Mouse (Mus musculus) limb, embryonic 13.5 days (tissue): ENCODE results near the gene Ppib. TPM values are rescaled to one million over a fixed set of nuclear protein-coding genes. Genes with fewer than 3 reads are reported as not detected.

Source experiments
- ATAC-seq: fragments of 200-750 bp; cut with Nextera tagmentation; 2 replicates; pipeline ENCODE4 v1.8.0; 2017; ENCODE audit warnings: low read depth, moderate number of reproducible peaks, moderate TSS enrichment; ENCODE audit not compliant: low FRiP score
- H3K27ac ChIP-seq: fragments of 300-500 bp; sonication (generic); 2 replicates; pipeline ENCODE4 v1.5.1; 2015; ENCODE audit warnings: inconsistent platforms, mild to moderate bottlenecking, moderate library complexity
- H3K27me3 ChIP-seq: fragments of 300-500 bp; sonication (generic); 2 replicates; pipeline ENCODE4 v1.6.1; 2015; ENCODE audit warnings: mild to moderate bottlenecking, inconsistent platforms
- H3K36me3 ChIP-seq: fragments of 300-500 bp; sonication (generic); 2 replicates; pipeline ENCODE4 v1.6.1; 2015; ENCODE audit warnings: inconsistent platforms, mild to moderate bottlenecking, moderate library complexity
- H3K4me1 ChIP-seq: fragments of 300-500 bp; sonication (generic); 2 replicates; pipeline ENCODE4 v1.6.1; 2015; ENCODE audit warnings: inconsistent platforms
- H3K4me2 ChIP-seq: fragments of 300-500 bp; sonication (generic); replicated peaks from 2 replicates; pipeline ENCODE4 v1.6.1; 2015; ENCODE audit warnings: inconsistent platforms, mild to moderate bottlenecking, moderate library complexity
- H3K4me3 ChIP-seq: fragments of 300-500 bp; sonication (generic); 2 replicates; pipeline ENCODE4 v1.5.1; 2015; ENCODE audit warnings: moderate library complexity, mild to moderate bottlenecking, inconsistent platforms
- H3K9ac ChIP-seq: fragments of 300-500 bp; sonication (generic); 2 replicates; pipeline ENCODE4 v1.6.1; 2015; ENCODE audit warnings: mild to moderate bottlenecking, inconsistent platforms
- H3K9me3 ChIP-seq: fragments of 300-500 bp; sonication (generic); 2 replicates; pipeline ENCODE4 v1.6.1; 2016; ENCODE audit warnings: inconsistent platforms
- WGBS: fragments of 180-500 bp; shearing (Covaris S2); methylation state at CpG from one replicate; pipeline ENCODE4 v1.1.7; 2015; 5-methylcytosine and 5-hydroxymethylcytosine counted together
- polyA plus RNA-seq: library from polyadenylated mRNA; unstranded; fragments of >200 nt; fragmentation: Nextera tagmentation; extraction: Ambion mirVana; gene quantifications from 2 replicates; pipeline ENCODE4 v1.2.1, GENCODE M21; 2015

The Ppib gene
- polyA plus RNA-seq, 1 experiment from 2014 or later, result 680 TPM

DNA sequence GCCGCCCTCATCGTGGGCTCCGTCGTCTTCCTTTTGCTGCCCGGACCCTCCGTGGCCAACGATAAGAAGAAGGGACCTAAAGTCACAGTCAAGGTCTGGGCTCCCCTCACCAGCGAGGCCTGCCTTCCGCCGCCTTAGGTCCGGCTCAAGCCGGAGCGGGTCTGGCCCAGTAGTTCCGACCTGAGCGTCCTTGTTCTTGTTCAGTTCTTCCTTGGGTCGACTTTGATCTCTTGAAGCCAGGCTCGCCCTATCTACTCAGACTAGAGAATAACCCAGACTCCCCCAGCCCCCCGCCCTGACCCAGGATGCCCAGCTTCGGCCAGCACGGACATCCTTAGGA is 256 bp downstream of the Ppib start:
- under 1% methylated on average over 20 of the region's 20 CpGs for WGBS
- H3K9me3 ChIP-seq, result no peaks in the 10 kb centered on the region
- H3K27me3 ChIP-seq, result no peaks in the 10 kb centered on the region
- peaks cover 21% of the 10 kb centered on the region for H3K4me1 ChIP-seq
- peak overlapping the region; percentile 85 for H3K4me3 ChIP-seq
- peak overlapping the region; percentile 91 for H3K9ac ChIP-seq
- peaks cover 28% of the 10 kb centered on the region for H3K36me3 ChIP-seq
- ATAC-seq, result peak; percentile 60
- peak overlapping the region; percentile 88 for H3K4me2 ChIP-seq
- H3K27ac ChIP-seq, result peak overlapping the region; percentile 78

DNA sequence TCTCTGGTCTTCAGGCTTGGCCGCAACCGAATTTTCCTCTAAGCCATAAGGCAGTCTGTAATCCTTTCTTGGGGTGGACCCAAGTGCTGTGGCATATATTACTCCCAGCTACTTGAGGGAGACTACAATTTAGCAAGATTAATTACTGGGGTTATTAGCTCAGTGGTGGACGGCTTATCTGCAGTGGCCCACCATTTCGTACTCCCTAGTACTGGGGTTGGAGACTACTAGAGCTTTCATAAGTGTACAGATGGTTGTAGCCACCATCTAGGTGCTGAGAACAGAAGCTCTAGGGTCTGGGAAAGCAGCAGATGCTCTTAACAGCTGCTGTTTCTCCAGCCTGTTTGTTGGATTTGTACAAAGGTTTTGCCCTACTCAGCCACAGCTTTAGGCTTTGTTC is 964 bp downstream of the Ppib start:
- no peak overlapping the region; the same call in 1 of the 2 replicates for H3K27ac ChIP-seq
- peak overlapping the region; percentile 85 for H3K4me3 ChIP-seq
- H3K9ac ChIP-seq, result peak overlapping the region; percentile 91
- H3K9me3 ChIP-seq, result no peaks in the 10 kb centered on the region
- peaks cover 21% of the 10 kb centered on the region for H3K4me1 ChIP-seq
- peak overlapping the region; percentile 88 for H3K4me2 ChIP-seq
- ATAC-seq, result no peak
- H3K27me3 ChIP-seq, result no peaks in the 10 kb centered on the region
- peaks cover 35% of the 10 kb centered on the region for H3K36me3 ChIP-seq
- WGBS, result 24% methylated on average over 4 of the region's 4 CpGs

DNA sequence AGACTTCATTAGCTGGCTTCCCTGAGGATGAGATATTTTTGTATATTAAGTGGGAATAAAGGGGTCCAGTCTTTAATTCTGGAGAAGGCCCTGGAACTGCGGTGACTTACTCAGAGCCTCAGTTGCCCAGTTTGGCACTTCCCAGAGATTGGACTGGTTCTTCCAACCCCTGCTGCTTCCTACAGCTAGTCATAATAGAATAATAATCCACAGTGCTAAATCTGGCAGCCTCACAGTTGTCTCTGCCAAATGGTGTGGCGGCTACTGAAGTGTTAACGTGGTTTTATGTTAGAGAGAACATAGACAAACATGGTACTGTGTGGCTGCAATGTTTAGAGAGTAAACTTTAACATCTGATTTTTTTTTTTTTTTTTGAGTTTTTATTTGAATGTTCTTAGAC is 1.6 kb downstream of the Ppib start:
- H3K9ac ChIP-seq, result peak overlapping the region; percentile 91
- H3K9me3 ChIP-seq, result no peaks in the 10 kb centered on the region
- H3K4me2 ChIP-seq, result peak overlapping the region; percentile 88
- peaks cover 21% of the 10 kb centered on the region for H3K4me1 ChIP-seq
- peaks cover 42% of the 10 kb centered on the region for H3K36me3 ChIP-seq
- H3K27me3 ChIP-seq, result peaks cover 2% of the 10 kb centered on the region
- WGBS, result 79% methylated on average over 3 of the region's 3 CpGs
- no peak overlapping the region for H3K27ac ChIP-seq
- peak overlapping the region; percentile 85 for H3K4me3 ChIP-seq
- no peak for ATAC-seq

DNA sequence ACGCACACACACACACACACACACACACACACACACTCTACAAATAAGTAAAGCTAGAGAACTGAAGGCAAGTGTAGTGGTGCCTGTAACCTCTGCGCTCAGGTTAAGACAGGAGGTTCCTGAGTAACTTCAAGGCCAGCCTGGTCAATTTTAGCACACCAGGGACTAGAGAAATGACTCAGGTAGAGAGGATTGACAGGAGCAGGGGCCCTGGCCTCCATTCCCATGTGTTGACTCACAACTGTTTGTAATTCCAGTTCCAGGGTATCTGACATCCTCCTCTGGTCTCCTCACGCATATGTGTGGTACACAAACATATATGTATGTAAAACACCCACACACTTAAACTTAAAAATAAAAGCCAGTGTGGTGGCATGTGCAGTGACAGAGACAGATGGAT is 3.4 kb downstream of the Ppib start:
- H3K4me2 ChIP-seq, result no peak overlapping the region
- no peak overlapping the region for H3K27ac ChIP-seq
- peaks cover 20% of the 10 kb centered on the region for H3K27me3 ChIP-seq
- no peak for ATAC-seq
- peaks cover 22% of the 10 kb centered on the region for H3K4me1 ChIP-seq
- peaks cover 52% of the 10 kb centered on the region for H3K36me3 ChIP-seq
- no peak overlapping the region for H3K4me3 ChIP-seq
- H3K9me3 ChIP-seq, result no peaks in the 10 kb centered on the region
- 96% methylated on average over 3 of the region's 3 CpGs for WGBS
- H3K9ac ChIP-seq, result no peak overlapping the region

DNA sequence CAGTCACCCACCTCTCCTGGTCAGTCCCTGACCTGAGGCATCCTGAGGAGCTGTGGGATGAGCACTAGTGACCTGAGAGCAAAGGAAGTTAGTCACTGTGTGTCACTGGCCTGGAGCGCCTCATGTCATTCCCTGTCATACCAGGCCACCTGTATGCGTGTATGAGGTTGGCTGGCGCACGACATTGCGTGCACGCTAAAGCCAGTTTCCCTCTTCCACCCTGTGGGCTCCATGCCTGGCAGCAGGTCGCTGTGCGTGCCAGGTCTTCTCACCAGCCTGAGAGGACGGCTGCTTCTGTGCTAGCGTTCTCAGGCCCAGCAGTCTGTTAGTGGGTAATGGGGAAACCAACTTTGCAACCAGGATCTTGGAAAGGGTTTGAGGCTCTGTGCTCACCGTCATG is 4.3 kb downstream of the Ppib start:
- peaks cover 22% of the 10 kb centered on the region for H3K4me1 ChIP-seq
- H3K9ac ChIP-seq, result no peak overlapping the region
- peaks cover 28% of the 10 kb centered on the region for H3K27me3 ChIP-seq
- no peak overlapping the region for H3K4me2 ChIP-seq
- H3K36me3 ChIP-seq, result peaks cover 52% of the 10 kb centered on the region
- WGBS, result 96% methylated on average over 11 of the region's 11 CpGs
- no peak overlapping the region for H3K27ac ChIP-seq
- no peaks in the 10 kb centered on the region for H3K9me3 ChIP-seq
- ATAC-seq, result no peak
- H3K4me3 ChIP-seq, result no peak overlapping the region

DNA sequence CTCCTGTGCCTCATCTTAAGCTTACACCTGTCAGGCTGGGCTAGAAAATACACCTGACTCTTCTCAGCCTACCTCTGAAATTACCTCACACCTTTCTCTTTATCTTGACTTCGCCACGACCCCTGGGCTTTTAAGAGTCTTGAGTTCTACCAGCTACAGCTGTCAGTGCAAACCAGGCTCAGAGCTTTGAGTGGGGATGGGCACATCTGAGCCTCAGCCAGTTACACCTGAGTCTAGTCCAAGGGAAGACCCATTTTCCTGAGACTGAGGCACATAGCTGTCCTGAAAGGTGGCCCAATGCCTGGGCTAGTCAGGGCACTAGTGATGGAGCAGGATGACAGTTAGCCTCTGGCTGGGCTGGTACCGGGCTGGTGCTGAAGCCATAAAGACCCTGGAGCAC is 6.8 kb downstream of the Ppib start:
- H3K36me3 ChIP-seq, result peaks cover 52% of the 10 kb centered on the region

DNA sequence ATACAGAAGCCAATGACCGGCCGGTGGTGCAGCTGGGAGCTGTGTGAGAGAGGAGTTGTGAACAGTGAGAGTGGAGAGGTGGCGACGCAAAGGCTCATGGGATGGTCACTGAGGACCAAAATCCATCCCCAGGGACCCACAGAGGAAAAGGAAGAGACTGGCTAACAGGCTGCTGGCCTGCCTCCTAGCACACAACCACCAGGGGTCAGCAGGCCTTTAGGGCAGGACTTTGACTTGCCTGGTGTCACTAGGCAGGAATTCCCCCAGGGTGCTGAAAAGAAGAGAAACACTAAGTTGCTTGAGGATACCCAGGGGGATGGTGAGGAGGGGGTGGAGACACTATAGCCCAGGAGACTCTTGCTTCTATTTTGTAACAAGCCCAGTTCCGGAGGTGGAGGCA is 7.5 kb downstream of the Ppib start:
- Histone ChIP-seq H3K27ac (no peak overlapping the region), H3K4me1 (peaks cover 13% of the 10 kb centered on the region), H3K9me3 (no peaks in the 10 kb centered on the region), H3K4me2 (no peak overlapping the region), H3K27me3 (peaks cover 48% of the 10 kb centered on the region), H3K36me3 (peaks cover 48% of the 10 kb centered on the region), H3K9ac (no peak overlapping the region), H3K4me3 (no peak overlapping the region)
- WGBS, result 23% methylated on average over 5 of the region's 5 CpGs
- ATAC-seq, result no peak

More for the DNA sequence above, 6.8 kb downstream of the Ppib start:
- peaks cover 48% of the 10 kb centered on the region for H3K27me3 ChIP-seq
- 83% methylated on average over 3 of the region's 3 CpGs for WGBS
- H3K27ac ChIP-seq, result no peak overlapping the region
- H3K4me1 ChIP-seq, result peaks cover 13% of the 10 kb centered on the region
- H3K9ac ChIP-seq, result no peak overlapping the region
- no peak for ATAC-seq
- H3K4me3 ChIP-seq, result no peak overlapping the region
- no peaks in the 10 kb centered on the region for H3K9me3 ChIP-seq
- H3K4me2 ChIP-seq, result no peak overlapping the region

DNA sequence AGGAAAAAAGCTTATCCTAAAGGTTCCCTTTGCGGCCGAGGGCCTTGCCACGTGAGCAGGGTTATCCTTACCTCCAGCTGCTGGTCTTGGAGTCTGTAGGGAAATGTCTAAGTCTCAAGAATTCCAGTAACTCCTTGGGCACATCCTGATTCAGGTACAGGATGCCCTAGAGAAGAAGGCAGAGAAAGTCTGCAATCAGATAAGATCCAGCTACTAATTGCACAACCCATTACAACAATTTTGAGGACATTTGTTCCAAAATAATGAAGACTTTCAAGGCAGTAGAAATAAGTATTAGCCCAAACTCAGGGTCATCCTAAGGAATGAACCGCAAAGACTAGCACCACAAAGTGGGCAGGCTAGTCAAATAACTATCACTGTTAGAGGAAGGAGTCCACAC is 8.0 kb downstream of the Ppib start:
- peaks cover 43% of the 10 kb centered on the region for H3K36me3 ChIP-seq
- 66% methylated on average over 4 of the region's 4 CpGs for WGBS
- 0 out of 2 replicates have a peak overlapping the region, but pooled peaks have one; percentile 57 for H3K4me3 ChIP-seq
- ATAC-seq, result no peak
- H3K27me3 ChIP-seq, result peaks cover 48% of the 10 kb centered on the region
- H3K4me2 ChIP-seq, result no peak overlapping the region
- no peak overlapping the region for H3K9ac ChIP-seq
- H3K27ac ChIP-seq, result no peak overlapping the region
- peaks cover 13% of the 10 kb centered on the region for H3K4me1 ChIP-seq
- H3K9me3 ChIP-seq, result no peaks in the 10 kb centered on the region

DNA sequence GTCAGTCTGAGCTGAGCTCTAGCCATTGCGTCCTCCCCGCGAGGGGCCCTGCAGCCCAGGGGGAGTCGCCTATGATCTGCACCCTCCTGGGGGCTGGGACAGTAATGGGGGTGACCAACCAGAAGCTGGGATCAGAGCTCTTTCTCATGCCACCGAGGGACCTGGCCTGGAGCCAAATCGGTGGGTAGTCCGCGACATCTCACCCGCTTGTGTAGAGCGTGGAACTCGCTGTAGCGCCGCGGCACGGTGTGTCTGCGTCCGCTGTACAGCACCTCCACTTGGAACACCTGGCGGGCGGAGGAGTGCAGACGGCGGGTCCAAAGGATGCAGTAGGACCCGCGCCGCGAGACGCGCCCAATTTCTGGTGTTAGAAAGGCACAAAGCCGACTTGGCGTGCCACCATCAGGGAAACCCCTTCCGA is 9.0 kb downstream of the Ppib start:
- H3K36me3 ChIP-seq, result peaks cover 33% of the 10 kb centered on the region
- WGBS, result under 1% methylated on average over 30 of the region's 30 CpGs
- peak; percentile 58; the same call in 1 of the 2 replicates for ATAC-seq
- H3K4me2 ChIP-seq, result peak overlapping the region; percentile 97
- peaks cover 48% of the 10 kb centered on the region for H3K27me3 ChIP-seq
- peak overlapping the region; percentile 57 for H3K4me3 ChIP-seq
- H3K9ac ChIP-seq, result peak overlapping the region; percentile 73
- no peaks in the 10 kb centered on the region for H3K9me3 ChIP-seq
- no peak overlapping the region for H3K27ac ChIP-seq
- peaks cover 13% of the 10 kb centered on the region for H3K4me1 ChIP-seq

DNA sequence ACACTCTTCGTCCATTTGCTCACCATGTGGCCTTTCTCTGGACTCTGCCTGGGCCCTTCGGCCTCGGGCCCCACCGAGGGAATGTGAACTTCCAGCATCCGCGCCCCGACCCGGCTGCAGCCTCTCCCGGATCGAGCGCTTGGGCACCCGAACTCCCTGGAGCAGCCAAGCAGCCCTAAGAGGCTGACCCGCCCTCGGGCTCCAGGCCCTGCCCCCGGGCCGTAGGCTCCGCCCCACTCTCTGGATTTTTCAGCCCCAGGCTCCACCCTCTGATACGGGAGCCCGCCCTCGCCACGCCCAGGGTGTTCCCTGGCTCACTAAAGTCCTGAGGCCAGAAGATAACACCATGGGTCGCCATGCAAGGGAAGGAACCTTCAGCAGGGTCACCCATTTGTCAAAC is 9.6 kb downstream of the Ppib start, which contains the start of gene Snx22:
TSS of gene Snx22 (minus strand) at position 137 of the 400 bp plus-strand sequence.
- peaks cover 4% of the 10 kb centered on the region; the same call in 1 of the 2 replicates for H3K9me3 ChIP-seq
- no peak within 1 kb of the TSS for H3K27ac ChIP-seq
- peak within 1 kb of the TSS; percentile 73 for H3K9ac ChIP-seq
- 2% methylated on average over 22 of the region's 22 CpGs for WGBS
- H3K4me2 ChIP-seq, result peak within 1 kb of the TSS; percentile 97
- H3K27me3 ChIP-seq, result peaks cover 48% of the 10 kb centered on the region
- peak within 1 kb of the TSS; percentile 57 for H3K4me3 ChIP-seq
- peaks cover 27% of the 10 kb centered on the region for H3K36me3 ChIP-seq
- peaks cover 13% of the 10 kb centered on the region for H3K4me1 ChIP-seq
- ATAC-seq, result peak; percentile 85

DNA sequence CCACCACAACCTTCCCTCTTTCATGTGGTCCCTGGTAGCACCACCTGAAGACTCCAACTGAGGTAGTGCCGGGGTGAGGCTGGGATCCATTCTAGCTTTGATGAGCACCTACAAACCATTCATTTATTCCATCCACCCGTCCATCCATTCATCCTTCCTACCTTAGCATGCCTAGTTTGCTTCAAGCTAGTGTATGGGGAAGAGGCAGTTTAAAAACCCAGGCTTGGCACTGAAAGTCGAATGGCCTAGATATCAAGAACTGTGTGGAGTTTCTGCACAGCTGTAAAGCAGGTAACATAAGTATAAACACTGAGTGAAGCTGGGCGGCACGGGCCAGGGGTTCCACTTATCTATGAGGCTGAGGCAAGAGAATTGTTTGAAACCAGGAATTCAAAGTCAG is 10.1 kb downstream of the Ppib start:
- Histone ChIP-seq H3K9me3 (peaks cover 6% of the 10 kb centered on the region; the same call in 1 of the 2 replicates), H3K27ac (no peak overlapping the region), H3K36me3 (peaks cover 25% of the 10 kb centered on the region), H3K4me3 (no peak overlapping the region), H3K4me1 (peaks cover 13% of the 10 kb centered on the region), H3K27me3 (peaks cover 48% of the 10 kb centered on the region), H3K9ac (no peak overlapping the region), H3K4me2 (peak overlapping the region; percentile 97; the same call in 1 of the 2 replicates)
- WGBS, result 86% methylated on average over 5 of the region's 5 CpGs
- no peak for ATAC-seq

DNA sequence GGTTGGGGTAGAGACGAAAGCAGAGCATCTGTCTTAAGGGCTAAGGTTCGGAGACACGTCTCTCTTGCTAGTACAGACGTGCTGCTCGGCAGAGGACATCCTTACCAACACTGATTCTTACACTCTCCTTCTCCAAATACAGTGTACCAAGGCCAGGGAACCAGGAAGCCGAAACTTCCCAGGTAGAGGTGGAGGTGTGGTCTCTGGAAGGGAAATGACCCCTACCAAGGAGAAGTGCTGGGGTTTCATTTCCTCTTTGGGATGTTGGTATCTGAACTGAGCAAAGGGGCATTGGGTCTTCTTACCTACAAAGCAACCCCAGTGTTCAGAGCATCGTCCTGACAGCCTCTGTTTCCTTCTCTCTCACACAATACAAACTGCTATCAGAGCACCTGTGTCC is 12.7 kb downstream of the Ppib start:
- no peak overlapping the region for H3K4me2 ChIP-seq
- H3K27me3 ChIP-seq, result peaks cover 35% of the 10 kb centered on the region
- no peak for ATAC-seq
- no peak overlapping the region for H3K9ac ChIP-seq
- peaks cover 6% of the 10 kb centered on the region; the same call in 1 of the 2 replicates for H3K9me3 ChIP-seq
- WGBS, result 83% methylated on average over 7 of the region's 7 CpGs
- no peak overlapping the region for H3K27ac ChIP-seq
- H3K4me1 ChIP-seq, result peaks cover 13% of the 10 kb centered on the region
- no peaks in the 10 kb centered on the region for H3K36me3 ChIP-seq
- no peak overlapping the region for H3K4me3 ChIP-seq

DNA sequence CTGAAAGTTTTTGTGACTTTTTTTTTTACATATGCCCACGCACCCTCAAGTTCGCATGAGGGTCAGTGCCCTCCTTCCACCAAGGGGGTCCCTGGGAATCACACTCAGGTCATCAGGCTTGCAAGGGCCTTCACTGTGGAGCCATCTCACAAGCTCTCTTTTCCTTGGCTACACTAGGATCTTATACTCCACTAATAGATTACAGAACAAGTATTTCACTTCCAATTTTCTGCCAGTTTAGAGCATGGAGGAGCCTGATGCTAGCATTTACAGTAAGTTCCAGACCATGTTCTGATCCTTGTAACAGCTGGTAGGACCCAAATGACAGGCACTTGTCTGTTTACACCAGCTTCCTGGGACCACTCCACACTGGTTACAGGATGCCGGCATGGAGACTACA is 18.1 kb downstream of the Ppib start:
- Histone ChIP-seq H3K4me3 (no peak overlapping the region), H3K9me3 (peaks cover 6% of the 10 kb centered on the region; the same call in 1 of the 2 replicates), H3K4me2 (peak overlapping the region; percentile 41), H3K27me3 (no peaks in the 10 kb centered on the region), H3K36me3 (no peaks in the 10 kb centered on the region), H3K4me1 (no peaks in the 10 kb centered on the region), H3K27ac (peak overlapping the region; percentile 86), H3K9ac (0 out of 2 replicates have a peak overlapping the region, but pooled peaks have one; percentile 31)
- ATAC-seq, result no peak
- WGBS, result 62% methylated on average over 3 of the region's 3 CpGs
